Mouse (Mus musculus) hindbrain, postnatal 0 days (tissue): ENCODE data around the gene Birc2. TPM values are rescaled to one million over a fixed set of nuclear protein-coding genes. Genes with fewer than 3 reads are reported as not detected.

ENCODE experiments used
- ATAC-seq: fragments of 200-750 bp; cut with Nextera tagmentation; 2 replicates; pipeline ENCODE4 v1.8.0; 2017; ENCODE audit warnings: mild to moderate bottlenecking, moderate TSS enrichment, moderate library complexity
- DNase-seq: peaks from one replicate; pipeline ENCODE4 v3.0.0-alpha.2; 2015; ENCODE audit warnings: low spot score
- H3K27ac ChIP-seq: fragments of 300-500 bp; sonication (generic); 2 replicates; pipeline ENCODE4 v1.5.1; 2014; ENCODE audit warnings: mild to moderate bottlenecking
- H3K27me3 ChIP-seq: fragments of 300-500 bp; sonication (generic); 2 replicates; pipeline ENCODE4 v1.6.1; 2014; ENCODE audit warnings: low read length, mixed read lengths; ENCODE audit not compliant: insufficient read depth
- H3K36me3 ChIP-seq: fragments of 300-500 bp; sonication (generic); 2 replicates; pipeline ENCODE4 v1.6.1; 2014; ENCODE audit warnings: low read length, mixed read lengths; ENCODE audit not compliant: insufficient read depth
- H3K4me1 ChIP-seq: fragments of 300-500 bp; sonication (generic); 2 replicates; pipeline ENCODE4 v1.6.1; 2014; ENCODE audit warnings: antibody characterized with exemption, low read length, mixed read lengths; ENCODE audit not compliant: insufficient read depth
- H3K4me2 ChIP-seq: fragments of 300-500 bp; sonication (generic); 2 replicates; pipeline ENCODE4 v1.6.1; 2014; ENCODE audit warnings: low read depth, mild to moderate bottlenecking, low read length, moderate library complexity, mixed read lengths
- H3K4me3 ChIP-seq: fragments of 300-500 bp; sonication (generic); 2 replicates; pipeline ENCODE4 v1.5.1; 2014; ENCODE audit warnings: low read length
- H3K9ac ChIP-seq: fragments of 300-500 bp; sonication (generic); replicated peaks from 2 replicates; pipeline ENCODE4 v1.6.1; 2014; ENCODE audit warnings: mild to moderate bottlenecking, low read length, moderate library complexity, mixed read lengths
- H3K9me3 ChIP-seq: fragments of 300-500 bp; sonication (generic); 2 replicates; pipeline ENCODE4 v1.6.1; 2016; ENCODE audit warnings: low read length, mixed read lengths
- CTCF ChIP-seq: IDR thresholded peaks from 2 replicates; pipeline ENCODE4 v1.5.1; 2016; ENCODE audit warnings: antibody characterized with exemption, control low read depth, low read depth
- WGBS: fragments of 180-500 bp; shearing (Covaris S2); extraction: QIAGEN DNeasy Blood & Tissue Kit; methylation state at CpG from one replicate; pipeline ENCODE4 v1.1.7; 2014; 5-methylcytosine and 5-hydroxymethylcytosine counted together
- polyA plus RNA-seq: library from polyadenylated mRNA; unstranded; fragments of >200 nt; fragmentation: Nextera tagmentation; extraction: Ambion mirVana; gene quantifications from 2 replicates; pipeline ENCODE4 v1.2.1, GENCODE M21; 2015
- total RNA-seq: library from RNA; depleted of rRNA; stranded (reverse); fragments of >200 nt; gene quantifications from 2 replicates; pipeline ENCODE4 v1.2.3, GENCODE M21; 2014

The Birc2 gene
- total and polyA plus RNA-seq, 2 experiments from 2014 or later: 29.5 to 33.7 TPM

GRCm38 (mm10) chr9:7833421-7833820, 3.4 kb downstream of the Birc2 start:
- DNase-seq (no peak), ATAC-seq (no peak)
- no peaks in the 10 kb centered on the region for H3K9me3 ChIP-seq
- H3K4me2 ChIP-seq: no peak overlapping the region
- no peak overlapping the region for H3K27ac ChIP-seq
- H3K27me3 ChIP-seq: no peaks in the 10 kb centered on the region
- H3K36me3 ChIP-seq: peaks cover 4% of the 10 kb centered on the region
- 0 out of 2 replicates have a peak, but pooled peaks have one; percentile 13 for TF ChIP-seq CTCF
- H3K4me3 ChIP-seq: no peak overlapping the region
- H3K4me1 ChIP-seq: no peaks in the 10 kb centered on the region; the same call in 1 of the 2 replicates
- no peak overlapping the region for H3K9ac ChIP-seq
- WGBS: 90% methylated on average over 6 of the region's 6 CpGs

- Histone ChIP-seq H3K27me3 (no peaks in the 10 kb centered on the region), H3K4me2 (peak overlapping the region; percentile 31), H3K9ac (no peak overlapping the region), H3K4me1 (no peaks in the 10 kb centered on the region; the same call in 1 of the 2 replicates), H3K4me3 (no peak overlapping the region), H3K36me3 (peaks cover 4% of the 10 kb centered on the region), H3K27ac (no peak overlapping the region), H3K9me3 (no peaks in the 10 kb centered on the region)
- WGBS: 87% methylated on average over 9 of the region's 9 CpGs
- DNase-seq (no peak), ATAC-seq (0 out of 2 replicates have a peak, but pooled peaks have one; percentile 43)
- TF ChIP-seq CTCF: no peak
Observed at GRCm38 (mm10) chr9:7829531-7830528, 7.0 kb downstream of the Birc2 start.

GRCm38 (mm10) chr9:7828706-7829105, 8.2 kb downstream of the Birc2 start:
- Histone ChIP-seq H3K27me3 (no peaks in the 10 kb centered on the region), H3K4me1 (no peaks in the 10 kb centered on the region; the same call in 1 of the 2 replicates), H3K9ac (no peak overlapping the region), H3K4me3 (no peak overlapping the region), H3K9me3 (no peaks in the 10 kb centered on the region), H3K36me3 (peaks cover 7% of the 10 kb centered on the region), H3K4me2 (no peak overlapping the region), H3K27ac (no peak overlapping the region)
- 97% methylated on average over 4 of the region's 4 CpGs for WGBS
- TF ChIP-seq CTCF: no peak
- no peak for DNase-seq
- ATAC-seq: no peak

GRCm38 (mm10) chr9:7824916-7825315, 11.9 kb downstream of the Birc2 start:
- H3K4me3 ChIP-seq: no peak overlapping the region
- TF ChIP-seq CTCF: no peak
- H3K27ac ChIP-seq: no peak overlapping the region
- no peak overlapping the region for H3K9ac ChIP-seq
- H3K4me2 ChIP-seq: no peak overlapping the region
- H3K27me3 ChIP-seq: no peaks in the 10 kb centered on the region
- H3K36me3 ChIP-seq: peaks cover 5% of the 10 kb centered on the region; the same call in 1 of the 2 replicates
- no peaks in the 10 kb centered on the region for H3K9me3 ChIP-seq
- ATAC-seq (no peak), DNase-seq (no peak)
- H3K4me1 ChIP-seq: no peaks in the 10 kb centered on the region; the same call in 1 of the 2 replicates
- WGBS: 86% methylated on average over 5 of the region's 5 CpGs

GRCm38 (mm10) chr9:7822758-7823157, 14.1 kb downstream of the Birc2 start:
- no peak overlapping the region for H3K9ac ChIP-seq
- peaks cover 14% of the 10 kb centered on the region; the same call in 1 of the 2 replicates for H3K36me3 ChIP-seq
- peak; percentile 22 for TF ChIP-seq CTCF
- ATAC-seq (no peak), DNase-seq (no peak)
- H3K27ac ChIP-seq: no peak overlapping the region
- no peaks in the 10 kb centered on the region for H3K4me1 ChIP-seq
- no peak overlapping the region for H3K4me3 ChIP-seq
- H3K27me3 ChIP-seq: no peaks in the 10 kb centered on the region
- H3K4me2 ChIP-seq: no peak overlapping the region
- no peaks in the 10 kb centered on the region for H3K9me3 ChIP-seq
- 82% methylated on average over 3 of the region's 3 CpGs for WGBS

- no peak overlapping the region for H3K4me3 ChIP-seq
- no peak overlapping the region for H3K9ac ChIP-seq
- H3K9me3 ChIP-seq: no peaks in the 10 kb centered on the region
- ATAC-seq (no peak), DNase-seq (no peak)
- no peak overlapping the region for H3K27ac ChIP-seq
- 77% methylated on average over 3 of the region's 5 CpGs for WGBS
- no peaks in the 10 kb centered on the region for H3K4me1 ChIP-seq
- no peaks in the 10 kb centered on the region for H3K36me3 ChIP-seq
- no peak for TF ChIP-seq CTCF
- no peak overlapping the region for H3K4me2 ChIP-seq
- no peaks in the 10 kb centered on the region for H3K27me3 ChIP-seq
Observed at GRCm38 (mm10) chr9:7805101-7805506, 31.8 kb downstream of the Birc2 start.
